Mouse (Mus musculus): Measurements from ENCODE around the gene Hipk2. TPM values are rescaled to one million over a fixed set of nuclear protein-coding genes. Genes with fewer than 3 reads are reported as not detected.

Gene Hipk2
- polyA plus RNA-seq, 1 experiment from 2014 or later = 27.4 TPM

- Histone ChIP-seq H3K4me1 (replicated peaks; ENCODE audit: control insufficient read depth, insufficient read depth, low read length) (peaks cover 58% of the 10 kb centered on the region), H3K4me3 (ENCODE audit: low read depth, low read length) (peak overlapping the region; percentile 6; the same call in 1 of the 2 replicates), H3K4me2 (peak overlapping the region; percentile 61), H3K27me3 (replicated peaks; ENCODE audit: control insufficient read depth, insufficient read depth, low read length) (no peaks in the 10 kb centered on the region), H3K9ac (ENCODE audit: low read depth, low read length) (no peak overlapping the region), H3K36me3 (ENCODE audit: control insufficient read depth, insufficient read depth, low read length) (no peaks in the 10 kb centered on the region), H3K27ac (ENCODE audit: low read depth, low read length) (peak overlapping the region; percentile 86), H3K9me3 (ENCODE audit: control insufficient read depth, low read length) (no peaks in the 10 kb centered on the region)
- ATAC-seq (replicated peaks; ENCODE audit: low FRiP score) (peak; percentile 87), DNase-seq (ENCODE audit: low spot score) (no peak)
- WGBS = 41% methylated on average over 4 of the region's 4 CpGs
Observed at GRCm38 (mm10) chr6:38900073-38900472, 24.1 kb upstream of the Hipk2 start.

DNA sequence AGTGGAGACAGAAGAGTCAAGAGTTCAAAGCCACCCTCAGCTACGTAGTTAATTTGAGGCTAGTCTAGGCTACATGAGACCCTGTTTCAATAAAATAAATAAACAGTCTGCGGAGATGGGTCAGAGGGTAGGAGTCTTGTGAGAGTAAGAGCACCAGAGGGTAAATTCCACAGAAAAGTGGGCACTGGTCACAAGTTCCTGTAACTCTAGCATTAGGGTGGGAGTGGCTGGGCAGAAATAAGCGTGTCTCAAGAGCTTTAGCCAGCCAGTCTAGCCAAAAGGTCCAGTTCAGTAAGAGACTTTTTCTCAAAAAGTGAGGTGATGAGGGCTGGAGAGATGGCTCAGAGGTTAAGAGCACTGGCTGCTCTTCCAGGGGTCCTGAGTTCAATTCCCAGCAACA is 17.6 kb upstream of the Hipk2 start:
- Histone ChIP-seq H3K9me3 (ENCODE audit: control insufficient read depth, low read length) (no peaks in the 10 kb centered on the region), H3K27me3 (replicated peaks; ENCODE audit: control insufficient read depth, insufficient read depth, low read length) (no peaks in the 10 kb centered on the region), H3K4me1 (replicated peaks; ENCODE audit: control insufficient read depth, insufficient read depth, low read length) (peaks cover 30% of the 10 kb centered on the region), H3K4me3 (ENCODE audit: low read depth, low read length) (no peak overlapping the region), H3K36me3 (ENCODE audit: control insufficient read depth, insufficient read depth, low read length) (no peaks in the 10 kb centered on the region), H3K27ac (ENCODE audit: low read depth, low read length) (no peak overlapping the region), H3K9ac (ENCODE audit: low read depth, low read length) (no peak overlapping the region), H3K4me2 (no peak overlapping the region)
- ATAC-seq (replicated peaks; ENCODE audit: low FRiP score) (no peak), DNase-seq (ENCODE audit: low spot score) (no peak)
- 82% methylated on average over 3 of the region's 3 CpGs for WGBS

- Histone ChIP-seq H3K27ac (ENCODE audit: low read depth, low read length) (no peak overlapping the region), H3K27me3 (replicated peaks; ENCODE audit: control insufficient read depth, insufficient read depth, low read length) (no peaks in the 10 kb centered on the region), H3K9me3 (ENCODE audit: control insufficient read depth, low read length) (no peaks in the 10 kb centered on the region), H3K4me1 (replicated peaks; ENCODE audit: control insufficient read depth, insufficient read depth, low read length) (peaks cover 23% of the 10 kb centered on the region), H3K9ac (ENCODE audit: low read depth, low read length) (no peak overlapping the region), H3K36me3 (ENCODE audit: control insufficient read depth, insufficient read depth, low read length) (no peaks in the 10 kb centered on the region), H3K4me2 (peak overlapping the region; percentile 0; the same call in 1 of the 2 replicates), H3K4me3 (ENCODE audit: low read depth, low read length) (no peak overlapping the region)
- DNase-seq (ENCODE audit: low spot score) (no peak), ATAC-seq (replicated peaks; ENCODE audit: low FRiP score) (peak; percentile 94)
- 37% methylated on average over 2 of the region's 2 CpGs for WGBS
Observed at GRCm38 (mm10) chr6:38892017-38892416, 16.1 kb upstream of the Hipk2 start.

GRCm38 (mm10) chr6:38889156-38889555 is 13.2 kb upstream of the Hipk2 start:
- WGBS = 64% methylated on average over 6 of the region's 6 CpGs
- Histone ChIP-seq H3K9ac (ENCODE audit: low read depth, low read length) (no peak overlapping the region), H3K36me3 (ENCODE audit: control insufficient read depth, insufficient read depth, low read length) (no peaks in the 10 kb centered on the region), H3K27me3 (replicated peaks; ENCODE audit: control insufficient read depth, insufficient read depth, low read length) (no peaks in the 10 kb centered on the region), H3K4me2 (no peak overlapping the region), H3K9me3 (ENCODE audit: control insufficient read depth, low read length) (no peaks in the 10 kb centered on the region), H3K4me3 (ENCODE audit: low read depth, low read length) (no peak overlapping the region), H3K27ac (ENCODE audit: low read depth, low read length) (no peak overlapping the region), H3K4me1 (replicated peaks; ENCODE audit: control insufficient read depth, insufficient read depth, low read length) (peaks cover 26% of the 10 kb centered on the region)
- ATAC-seq (replicated peaks; ENCODE audit: low FRiP score) (no peak), DNase-seq (ENCODE audit: low spot score) (no peak)

- H3K27me3 ChIP-seq (replicated peaks; ENCODE audit: control insufficient read depth, insufficient read depth, low read length) = no peaks in the 10 kb centered on the region; the same call in 1 of the 2 replicates
- H3K4me3 ChIP-seq (ENCODE audit: low read depth, low read length) = no peak overlapping the region
- peaks cover 36% of the 10 kb centered on the region for H3K4me1 ChIP-seq (replicated peaks; ENCODE audit: control insufficient read depth, insufficient read depth, low read length)
- no peak for DNase-seq (ENCODE audit: low spot score)
- no peak overlapping the region for H3K27ac ChIP-seq (ENCODE audit: low read depth, low read length)
- H3K9ac ChIP-seq (ENCODE audit: low read depth, low read length) = no peak overlapping the region
- no peak for ATAC-seq (replicated peaks; ENCODE audit: low FRiP score)
- H3K4me2 ChIP-seq = no peak overlapping the region
- H3K36me3 ChIP-seq (ENCODE audit: control insufficient read depth, insufficient read depth, low read length) = no peaks in the 10 kb centered on the region
- H3K9me3 ChIP-seq (ENCODE audit: control insufficient read depth, low read length) = no peaks in the 10 kb centered on the region
- WGBS = 94% methylated on average over 4 of the region's 4 CpGs
Observed at GRCm38 (mm10) chr6:38887436-38887835, 11.5 kb upstream of the Hipk2 start.

- DNase-seq (ENCODE audit: low spot score) (no peak), ATAC-seq (replicated peaks; ENCODE audit: low FRiP score) (peak; percentile 72; the same call in 1 of the 2 replicates)
- no peaks in the 10 kb centered on the region; the same call in 1 of the 2 replicates for H3K27me3 ChIP-seq (replicated peaks; ENCODE audit: control insufficient read depth, insufficient read depth, low read length)
- H3K4me3 ChIP-seq (ENCODE audit: low read depth, low read length) = no peak overlapping the region
- 70% methylated on average over 1 of the region's 1 CpGs for WGBS
- no peaks in the 10 kb centered on the region for H3K36me3 ChIP-seq (ENCODE audit: control insufficient read depth, insufficient read depth, low read length)
- no peaks in the 10 kb centered on the region for H3K9me3 ChIP-seq (ENCODE audit: control insufficient read depth, low read length)
- no peak overlapping the region for H3K4me2 ChIP-seq
- H3K4me1 ChIP-seq (replicated peaks; ENCODE audit: control insufficient read depth, insufficient read depth, low read length) = peaks cover 28% of the 10 kb centered on the region
- H3K9ac ChIP-seq (ENCODE audit: low read depth, low read length) = no peak overlapping the region
- no peak overlapping the region for H3K27ac ChIP-seq (ENCODE audit: low read depth, low read length)
Observed at GRCm38 (mm10) chr6:38885132-38885531, 9.2 kb upstream of the Hipk2 start.

DNA sequence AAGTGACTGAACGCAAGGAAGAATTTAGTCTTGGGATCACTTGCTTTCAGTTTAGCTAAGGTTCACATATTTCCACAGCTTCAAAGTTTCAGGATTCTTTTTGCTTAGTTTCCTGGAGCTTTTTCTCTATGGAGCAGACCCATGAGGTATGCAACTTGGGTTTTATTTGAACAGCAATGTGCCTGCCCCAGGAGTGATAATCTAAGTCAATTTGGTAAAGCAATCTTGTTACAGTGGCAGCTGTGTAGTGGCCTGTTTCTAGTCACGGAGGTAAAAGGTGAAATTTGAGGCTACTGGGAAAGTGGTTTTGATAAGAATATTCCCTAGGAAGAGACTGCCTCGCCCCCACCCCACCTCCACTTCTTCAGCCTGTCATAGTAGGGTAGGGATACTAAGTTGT is 8.5 kb upstream of the Hipk2 start:
- DNase-seq (ENCODE audit: low spot score) (no peak), ATAC-seq (replicated peaks; ENCODE audit: low FRiP score) (no peak)
- Histone ChIP-seq H3K9ac (ENCODE audit: low read depth, low read length) (no peak overlapping the region; the same call in 1 of the 2 replicates), H3K36me3 (ENCODE audit: control insufficient read depth, insufficient read depth, low read length) (no peaks in the 10 kb centered on the region), H3K4me2 (no peak overlapping the region), H3K27me3 (replicated peaks; ENCODE audit: control insufficient read depth, insufficient read depth, low read length) (no peaks in the 10 kb centered on the region; the same call in 1 of the 2 replicates), H3K27ac (ENCODE audit: low read depth, low read length) (no peak overlapping the region), H3K4me1 (replicated peaks; ENCODE audit: control insufficient read depth, insufficient read depth, low read length) (peaks cover 28% of the 10 kb centered on the region), H3K9me3 (ENCODE audit: control insufficient read depth, low read length) (no peaks in the 10 kb centered on the region), H3K4me3 (ENCODE audit: low read depth, low read length) (no peak overlapping the region)
- 55% methylated on average over 3 of the region's 3 CpGs for WGBS

DNA sequence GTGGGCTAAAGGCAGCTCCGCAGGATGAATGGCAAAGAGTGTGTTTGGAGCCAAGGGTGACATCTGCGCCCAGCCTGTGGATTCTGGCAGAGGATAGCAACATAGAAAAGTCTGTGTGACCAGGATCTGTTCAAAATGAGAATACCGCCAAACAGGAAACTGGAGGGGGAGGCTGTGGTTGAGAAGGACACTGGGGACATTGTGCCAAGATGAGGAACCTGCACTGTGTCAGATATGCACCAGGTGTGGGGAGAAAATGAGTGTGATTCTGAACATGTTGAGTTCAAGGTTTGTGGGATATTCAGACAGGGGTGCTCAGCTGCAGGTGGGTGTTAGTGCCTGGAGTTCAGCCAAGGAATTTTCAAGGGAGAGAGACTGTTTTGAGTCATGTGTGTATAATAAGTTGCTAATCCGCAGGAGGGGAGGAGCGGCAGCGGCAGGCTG is 6.8 kb upstream of the Hipk2 start:
- H3K4me3 ChIP-seq (ENCODE audit: low read depth, low read length) = no peak overlapping the region
- peaks cover 28% of the 10 kb centered on the region for H3K4me1 ChIP-seq (replicated peaks; ENCODE audit: control insufficient read depth, insufficient read depth, low read length)
- no peaks in the 10 kb centered on the region for H3K36me3 ChIP-seq (ENCODE audit: control insufficient read depth, insufficient read depth, low read length)
- no peaks in the 10 kb centered on the region for H3K9me3 ChIP-seq (ENCODE audit: control insufficient read depth, low read length)
- ATAC-seq (replicated peaks; ENCODE audit: low FRiP score) (no peak), DNase-seq (ENCODE audit: low spot score) (no peak)
- peaks cover 2% of the 10 kb centered on the region; the same call in 1 of the 2 replicates for H3K27me3 ChIP-seq (replicated peaks; ENCODE audit: control insufficient read depth, insufficient read depth, low read length)
- no peak overlapping the region for H3K9ac ChIP-seq (ENCODE audit: low read depth, low read length)
- H3K4me2 ChIP-seq = no peak overlapping the region
- H3K27ac ChIP-seq (ENCODE audit: low read depth, low read length) = no peak overlapping the region
- WGBS = 66% methylated on average over 6 of the region's 6 CpGs

- Histone ChIP-seq H3K9ac (ENCODE audit: low read depth, low read length) (no peak overlapping the region), H3K9me3 (ENCODE audit: control insufficient read depth, low read length) (no peaks in the 10 kb centered on the region), H3K36me3 (ENCODE audit: control insufficient read depth, insufficient read depth, low read length) (no peaks in the 10 kb centered on the region), H3K27ac (ENCODE audit: low read depth, low read length) (no peak overlapping the region), H3K4me1 (replicated peaks; ENCODE audit: control insufficient read depth, insufficient read depth, low read length) (peaks cover 31% of the 10 kb centered on the region), H3K4me3 (ENCODE audit: low read depth, low read length) (no peak overlapping the region), H3K4me2 (no peak overlapping the region), H3K27me3 (replicated peaks; ENCODE audit: control insufficient read depth, insufficient read depth, low read length) (peaks cover 2% of the 10 kb centered on the region; the same call in 1 of the 2 replicates)
- 58% methylated on average over 6 of the region's 6 CpGs for WGBS
- DNase-seq (ENCODE audit: low spot score) (no peak), ATAC-seq (replicated peaks; ENCODE audit: low FRiP score) (no peak)
Observed at GRCm38 (mm10) chr6:38881975-38882374, 6.0 kb upstream of the Hipk2 start.
